Mouse (Mus musculus): ENCODE data around the gene Ifitm6. TPM values are rescaled to one million over a fixed set of nuclear protein-coding genes. Genes with fewer than 3 reads are reported as not detected.
A peak's percentile ranks its signal among the peaks of the same experiment; 100 is the strongest.

Ifitm6 gene
- polyA plus RNA-seq, 1 experiment from 2014 or later = 0.88 TPM

- H3K4me2 ChIP-seq (ENCODE audit: low read depth, low read length) = no peak overlapping the region
- H3K27me3 ChIP-seq (ENCODE audit: control insufficient read depth, insufficient read depth, low read length) = no peaks in the 10 kb centered on the region
- H3K4me1 ChIP-seq (ENCODE audit: control insufficient read depth, insufficient read depth, low read length) = no peaks in the 10 kb centered on the region
- ATAC-seq (ENCODE audit: low read depth) = no peak
- no peaks in the 10 kb centered on the region for H3K9me3 ChIP-seq (ENCODE audit: control insufficient read depth, low read length)
- H3K36me3 ChIP-seq (ENCODE audit: control insufficient read depth, insufficient read depth, low read length) = no peaks in the 10 kb centered on the region
- H3K4me3 ChIP-seq (ENCODE audit: low read depth, low read length) = no peak overlapping the region
- no peak overlapping the region for H3K9ac ChIP-seq (replicated peaks; ENCODE audit: low read depth, low read length)
- WGBS = 90% methylated on average over 10 of the region's 10 CpGs
- H3K27ac ChIP-seq (ENCODE audit: low read depth, low read length) = no peak overlapping the region
Observed at GRCm38 (mm10) chr7:141016707-141017697, 722 bp downstream of the Ifitm6 start.

- no peak overlapping the region for H3K9ac ChIP-seq (replicated peaks; ENCODE audit: low read depth, low read length)
- no peaks in the 10 kb centered on the region for H3K27me3 ChIP-seq (ENCODE audit: control insufficient read depth, insufficient read depth, low read length)
- H3K4me2 ChIP-seq (ENCODE audit: low read depth, low read length) = no peak overlapping the region
- 84% methylated on average over 7 of the region's 7 CpGs for WGBS
- no peak overlapping the region for H3K27ac ChIP-seq (ENCODE audit: low read depth, low read length)
- no peaks in the 10 kb centered on the region for H3K36me3 ChIP-seq (ENCODE audit: control insufficient read depth, insufficient read depth, low read length)
- no peaks in the 10 kb centered on the region for H3K9me3 ChIP-seq (ENCODE audit: control insufficient read depth, low read length)
- H3K4me1 ChIP-seq (ENCODE audit: control insufficient read depth, insufficient read depth, low read length) = no peaks in the 10 kb centered on the region
- ATAC-seq (ENCODE audit: low read depth) = no peak
- no peak overlapping the region for H3K4me3 ChIP-seq (ENCODE audit: low read depth, low read length)
Observed at GRCm38 (mm10) chr7:141011238-141011770, 6.4 kb downstream of the Ifitm6 start.

- Histone ChIP-seq H3K36me3 (ENCODE audit: control insufficient read depth, insufficient read depth, low read length) (no peaks in the 10 kb centered on the region), H3K4me3 (ENCODE audit: low read depth, low read length) (no peak within 1 kb of the TSS; the same call in 1 of the 2 replicates), H3K4me1 (ENCODE audit: control insufficient read depth, insufficient read depth, low read length) (no peaks in the 10 kb centered on the region), H3K27ac (ENCODE audit: low read depth, low read length) (no peak within 1 kb of the TSS), H3K9me3 (ENCODE audit: control insufficient read depth, low read length) (no peaks in the 10 kb centered on the region), H3K27me3 (ENCODE audit: control insufficient read depth, insufficient read depth, low read length) (no peaks in the 10 kb centered on the region), H3K4me2 (ENCODE audit: low read depth, low read length) (peak within 1 kb of the TSS; percentile 14; the same call in 1 of the 2 replicates), H3K9ac (replicated peaks; ENCODE audit: low read depth, low read length) (no peak within 1 kb of the TSS)
- ATAC-seq (ENCODE audit: low read depth) = no peak
- 41% methylated on average over 10 of the region's 10 CpGs for WGBS
Observed at GRCm38 (mm10) chr7:141010593-141010992, 7.1 kb downstream of the Ifitm6 start, which contains the start of gene Ifitm3. Gene Ifitm3 (minus strand): TSS chr7:141010770.

- no peak overlapping the region for H3K4me2 ChIP-seq (ENCODE audit: low read depth, low read length)
- no peak overlapping the region for H3K9ac ChIP-seq (replicated peaks; ENCODE audit: low read depth, low read length)
Observed at GRCm38 (mm10) chr7:141009665-141010064, 8.1 kb downstream of the Ifitm6 start.

GRCm38 (mm10) chr7:141008938-141009660 is 8.6 kb downstream of the Ifitm6 start:
- Histone ChIP-seq H3K36me3 (ENCODE audit: control insufficient read depth, insufficient read depth, low read length) (no peaks in the 10 kb centered on the region), H3K27me3 (ENCODE audit: control insufficient read depth, insufficient read depth, low read length) (no peaks in the 10 kb centered on the region), H3K4me1 (ENCODE audit: control insufficient read depth, insufficient read depth, low read length) (no peaks in the 10 kb centered on the region), H3K4me2 (ENCODE audit: low read depth, low read length) (0 out of 2 replicates have a peak overlapping the region, but pooled peaks have one; percentile 11), H3K9ac (replicated peaks; ENCODE audit: low read depth, low read length) (no peak overlapping the region), H3K9me3 (ENCODE audit: control insufficient read depth, low read length) (no peaks in the 10 kb centered on the region), H3K27ac (ENCODE audit: low read depth, low read length) (no peak overlapping the region), H3K4me3 (ENCODE audit: low read depth, low read length) (no peak overlapping the region)
- ATAC-seq (ENCODE audit: low read depth) = no peak; the same call in 1 of the 2 replicates
- WGBS = 7% methylated on average over 20 of the region's 20 CpGs

More at GRCm38 (mm10) chr7:141009665-141010064, 8.1 kb downstream of the Ifitm6 start:
- Histone ChIP-seq H3K36me3 (ENCODE audit: control insufficient read depth, insufficient read depth, low read length) (no peaks in the 10 kb centered on the region), H3K4me3 (ENCODE audit: low read depth, low read length) (no peak overlapping the region), H3K9me3 (ENCODE audit: control insufficient read depth, low read length) (no peaks in the 10 kb centered on the region), H3K27me3 (ENCODE audit: control insufficient read depth, insufficient read depth, low read length) (no peaks in the 10 kb centered on the region), H3K27ac (ENCODE audit: low read depth, low read length) (no peak overlapping the region), H3K4me1 (ENCODE audit: control insufficient read depth, insufficient read depth, low read length) (no peaks in the 10 kb centered on the region)
- WGBS = 89% methylated on average over 9 of the region's 9 CpGs
- ATAC-seq (ENCODE audit: low read depth) = no peak

- H3K4me3 ChIP-seq (ENCODE audit: low read depth, low read length) = no peak overlapping the region
- no peak overlapping the region for H3K4me2 ChIP-seq (ENCODE audit: low read depth, low read length)
- no peak for ATAC-seq (ENCODE audit: low read depth)
- 7% methylated on average over 7 of the region's 7 CpGs for WGBS
- H3K36me3 ChIP-seq (ENCODE audit: control insufficient read depth, insufficient read depth, low read length) = no peaks in the 10 kb centered on the region
- no peak overlapping the region for H3K27ac ChIP-seq (ENCODE audit: low read depth, low read length)
- H3K9ac ChIP-seq (replicated peaks; ENCODE audit: low read depth, low read length) = no peak overlapping the region
- H3K9me3 ChIP-seq (ENCODE audit: control insufficient read depth, low read length) = no peaks in the 10 kb centered on the region
- H3K27me3 ChIP-seq (ENCODE audit: control insufficient read depth, insufficient read depth, low read length) = no peaks in the 10 kb centered on the region
- H3K4me1 ChIP-seq (ENCODE audit: control insufficient read depth, insufficient read depth, low read length) = no peaks in the 10 kb centered on the region
Observed at GRCm38 (mm10) chr7:141008312-141008761, 9.4 kb downstream of the Ifitm6 start.

GRCm38 (mm10) chr7:141006914-141007313 is 10.8 kb downstream of the Ifitm6 start:
- Histone ChIP-seq H3K4me3 (ENCODE audit: low read depth, low read length) (no peak overlapping the region), H3K27me3 (ENCODE audit: control insufficient read depth, insufficient read depth, low read length) (no peaks in the 10 kb centered on the region), H3K36me3 (ENCODE audit: control insufficient read depth, insufficient read depth, low read length) (no peaks in the 10 kb centered on the region), H3K4me1 (ENCODE audit: control insufficient read depth, insufficient read depth, low read length) (no peaks in the 10 kb centered on the region), H3K9me3 (ENCODE audit: control insufficient read depth, low read length) (no peaks in the 10 kb centered on the region), H3K9ac (replicated peaks; ENCODE audit: low read depth, low read length) (no peak overlapping the region), H3K27ac (ENCODE audit: low read depth, low read length) (no peak overlapping the region), H3K4me2 (ENCODE audit: low read depth, low read length) (no peak overlapping the region)
- 67% methylated on average over 5 of the region's 5 CpGs for WGBS
- ATAC-seq (ENCODE audit: low read depth) = no peak

- Histone ChIP-seq H3K36me3 (ENCODE audit: control insufficient read depth, insufficient read depth, low read length) (no peaks in the 10 kb centered on the region), H3K4me3 (ENCODE audit: low read depth, low read length) (no peak overlapping the region), H3K27ac (ENCODE audit: low read depth, low read length) (no peak overlapping the region), H3K9me3 (ENCODE audit: control insufficient read depth, low read length) (no peaks in the 10 kb centered on the region), H3K9ac (replicated peaks; ENCODE audit: low read depth, low read length) (no peak overlapping the region), H3K27me3 (ENCODE audit: control insufficient read depth, insufficient read depth, low read length) (no peaks in the 10 kb centered on the region), H3K4me1 (ENCODE audit: control insufficient read depth, insufficient read depth, low read length) (no peaks in the 10 kb centered on the region), H3K4me2 (ENCODE audit: low read depth, low read length) (no peak overlapping the region)
- no peak for ATAC-seq (ENCODE audit: low read depth)
- WGBS = 93% methylated on average over 6 of the region's 6 CpGs
Observed at GRCm38 (mm10) chr7:141006446-141006845, 11.3 kb downstream of the Ifitm6 start.

Data from neural tube, embryonic 14.5 days (tissue).